Mouse (Mus musculus) retina, embryonic 14.5 days (tissue): ENCODE results near the gene Styx.

ENCODE experiments used
- DNase-seq: peaks from one replicate; pipeline ENCODE4 v3.0.0-alpha.2; 2015; ENCODE audit warnings: low spot score

Gene Styx

DNA sequence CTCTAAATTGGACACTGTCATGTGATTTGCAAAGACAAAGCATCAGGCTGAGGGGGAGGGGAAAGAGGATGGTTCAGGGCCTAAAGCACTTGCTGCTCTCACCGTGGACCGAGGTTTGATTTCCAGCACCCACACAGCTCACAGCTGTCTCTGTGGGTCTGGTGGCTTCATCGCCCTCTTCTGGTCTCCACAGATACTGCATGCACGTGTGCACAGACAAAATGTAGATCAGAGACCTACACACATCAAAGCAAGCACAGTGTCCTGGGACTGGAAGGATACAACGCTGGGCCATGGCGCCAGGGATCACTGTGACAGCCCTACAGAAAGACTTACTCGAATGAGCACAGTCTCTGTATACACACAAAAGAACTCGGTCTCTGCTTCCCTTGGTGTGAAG is 118.6 kb downstream of the Styx start:
- DNase-seq, result no peak
